Mouse (Mus musculus) right cerebral cortex, postnatal 10 days (tissue): ENCODE data around the gene Fn3krp.

Experiments used
- DNase-seq, 2 experiments: peaks; one replicate each; pipeline ENCODE4 v3.0.0; 2021; ENCODE audit warnings: low spot score in 2 of 2

The Fn3krp gene

DNA sequence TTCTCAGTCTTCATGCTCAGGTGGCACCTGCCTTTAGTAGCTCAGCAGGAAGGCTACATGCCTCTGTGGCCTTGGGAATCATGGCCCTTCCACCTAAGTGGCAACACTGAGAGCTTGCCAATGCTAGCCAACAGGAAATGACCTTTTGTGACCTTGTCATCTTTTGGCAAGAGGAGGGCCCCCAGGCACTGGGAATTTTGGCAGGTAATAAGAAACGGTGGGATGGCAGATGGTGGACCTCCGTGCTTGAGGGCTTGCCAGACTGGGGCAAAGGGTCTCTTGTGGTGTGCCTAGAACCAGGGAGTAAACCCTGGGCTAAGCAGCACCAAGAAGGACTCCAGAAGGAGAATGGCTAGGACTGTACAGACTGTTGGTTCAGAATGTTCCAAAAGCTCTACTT is 20.9 kb downstream of the Fn3krp start:
- DNase-seq, result no peak

DNA sequence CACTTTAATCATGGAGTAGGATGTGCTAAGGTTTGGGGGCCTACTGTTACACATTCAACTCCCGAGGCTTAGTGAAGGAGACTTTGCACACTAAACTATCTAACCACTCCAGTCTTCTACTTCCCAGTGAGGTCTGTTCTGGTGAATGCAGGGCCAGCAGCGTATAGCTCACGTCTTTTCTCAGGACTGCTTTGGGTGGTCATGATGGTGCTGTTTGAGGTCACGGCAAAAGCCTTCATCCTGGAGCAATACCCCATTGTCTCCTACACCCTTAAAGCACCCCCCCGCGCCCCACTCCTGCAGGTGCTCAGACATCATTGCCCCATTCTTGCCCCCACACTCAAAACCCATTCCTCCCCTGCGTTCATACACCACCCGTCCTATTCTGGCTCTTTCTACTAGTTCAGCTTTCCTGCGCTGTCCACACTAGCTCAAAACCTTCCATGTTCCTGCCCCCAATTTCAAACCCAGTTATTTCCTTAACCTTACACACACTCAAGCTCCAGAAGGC is 30.1 kb downstream of the Fn3krp start:
- peak in 1 of 2 experiments; percentile 42 for DNase-seq

DNA sequence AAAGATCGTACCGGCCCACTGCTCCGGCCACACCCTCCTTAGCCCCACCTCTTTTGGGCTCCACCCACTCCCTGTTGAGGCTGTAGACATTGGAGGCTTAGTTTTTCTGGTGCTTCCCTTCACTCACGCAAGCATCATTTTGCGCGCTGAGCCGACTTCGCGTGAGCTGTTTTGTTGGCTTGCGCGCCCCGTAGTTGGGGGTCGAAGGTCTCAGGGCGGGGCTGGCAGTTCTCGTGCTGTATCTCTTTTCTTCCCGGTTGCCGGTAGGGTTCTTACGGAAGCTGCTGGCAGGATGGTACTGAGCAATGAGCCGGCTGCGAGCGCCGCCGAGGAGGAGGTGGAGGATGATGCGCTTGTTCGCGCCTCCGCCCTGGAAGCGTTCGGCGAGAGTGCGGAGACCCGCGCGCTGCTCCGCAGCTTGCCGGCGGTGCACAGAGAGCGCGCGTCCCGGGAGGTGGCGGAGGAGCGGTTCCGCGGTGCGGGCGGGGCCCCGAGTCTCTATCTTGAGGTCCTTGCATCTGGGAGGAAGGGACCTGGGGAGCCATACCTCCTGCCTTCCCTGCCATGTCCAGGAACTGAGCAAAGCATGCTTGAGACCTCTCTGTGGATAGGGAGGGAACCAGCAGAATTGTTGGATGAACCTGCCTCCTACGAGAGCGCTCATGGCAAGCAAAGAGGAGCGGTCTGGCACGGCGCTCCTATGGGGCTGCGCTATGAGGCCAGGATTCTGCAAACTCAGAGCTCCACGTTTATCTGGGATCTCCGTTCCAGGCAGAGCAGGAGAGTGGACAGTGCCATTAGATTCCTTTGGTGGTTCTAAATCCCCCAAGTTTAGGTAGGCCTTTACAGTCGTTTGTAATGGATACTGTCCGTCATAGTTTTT is 30.8 kb downstream of the Fn3krp start, which contains the start of gene Tbcd:
Gene Tbcd (plus strand): TSS at position 197 of the 883 bp plus-strand sequence.
- DNase-seq, result peak; percentile 97

DNA sequence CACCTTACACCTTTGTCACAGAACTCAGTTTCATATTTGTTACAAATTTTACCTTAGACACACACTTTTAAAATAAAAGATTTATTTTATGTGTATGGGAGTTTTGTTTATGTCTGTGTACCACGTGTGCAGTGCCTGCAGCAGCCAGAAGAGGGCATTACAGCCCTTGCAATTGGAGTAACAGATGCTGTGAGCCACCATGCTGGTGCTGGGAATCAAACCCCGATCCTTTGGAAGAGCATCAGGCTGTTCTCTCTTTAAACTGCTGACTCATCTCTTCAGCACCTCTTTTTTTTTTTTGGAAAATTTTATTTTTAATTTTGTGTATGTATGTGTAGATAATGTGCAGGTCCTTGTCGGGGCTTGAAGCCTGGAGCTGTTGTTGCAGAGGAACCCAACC is 36.7 kb downstream of the Fn3krp start:
- DNase-seq, result no peak

DNA sequence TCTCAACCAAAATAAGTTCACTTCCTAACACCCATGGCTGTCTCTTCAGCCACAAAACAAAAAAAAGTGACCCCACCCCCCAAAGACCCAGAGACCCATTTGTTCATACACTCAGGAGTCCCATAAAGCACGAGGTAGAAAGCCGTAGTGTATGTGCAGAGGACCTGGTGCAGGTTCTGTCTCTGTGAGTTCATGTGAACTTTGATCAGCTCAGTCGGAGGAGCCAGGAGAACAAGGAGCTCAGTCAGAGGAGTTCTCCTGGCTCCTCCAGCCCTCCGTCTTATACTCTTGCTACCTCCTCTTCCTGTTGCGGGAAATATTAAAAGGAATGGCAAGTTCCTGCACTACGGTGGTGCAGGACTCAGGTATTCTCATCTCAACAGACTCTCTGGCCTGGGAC is 46.2 kb downstream of the Fn3krp start:
- DNase-seq, result no peak

DNA sequence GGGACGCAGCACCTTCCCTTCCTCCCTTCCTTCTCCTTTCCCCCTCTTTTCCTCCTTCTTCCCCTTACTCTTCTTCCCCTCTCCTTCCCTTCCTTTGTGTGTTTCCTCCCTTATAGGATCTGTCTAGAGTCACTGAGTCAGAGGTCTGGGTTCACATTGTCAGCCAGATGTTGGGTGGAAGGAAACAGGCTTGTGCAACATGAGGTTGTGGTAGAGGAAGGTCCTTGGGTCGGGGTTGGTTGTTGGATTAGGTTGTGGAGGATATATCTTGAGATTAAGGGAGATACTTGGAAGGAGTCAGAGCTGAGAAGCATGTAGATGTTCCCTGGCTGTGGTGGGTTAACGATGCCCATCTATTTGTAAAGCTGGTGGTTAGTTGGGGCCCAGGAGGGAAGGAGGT is 53.6 kb downstream of the Fn3krp start:
- no peak for DNase-seq

DNA sequence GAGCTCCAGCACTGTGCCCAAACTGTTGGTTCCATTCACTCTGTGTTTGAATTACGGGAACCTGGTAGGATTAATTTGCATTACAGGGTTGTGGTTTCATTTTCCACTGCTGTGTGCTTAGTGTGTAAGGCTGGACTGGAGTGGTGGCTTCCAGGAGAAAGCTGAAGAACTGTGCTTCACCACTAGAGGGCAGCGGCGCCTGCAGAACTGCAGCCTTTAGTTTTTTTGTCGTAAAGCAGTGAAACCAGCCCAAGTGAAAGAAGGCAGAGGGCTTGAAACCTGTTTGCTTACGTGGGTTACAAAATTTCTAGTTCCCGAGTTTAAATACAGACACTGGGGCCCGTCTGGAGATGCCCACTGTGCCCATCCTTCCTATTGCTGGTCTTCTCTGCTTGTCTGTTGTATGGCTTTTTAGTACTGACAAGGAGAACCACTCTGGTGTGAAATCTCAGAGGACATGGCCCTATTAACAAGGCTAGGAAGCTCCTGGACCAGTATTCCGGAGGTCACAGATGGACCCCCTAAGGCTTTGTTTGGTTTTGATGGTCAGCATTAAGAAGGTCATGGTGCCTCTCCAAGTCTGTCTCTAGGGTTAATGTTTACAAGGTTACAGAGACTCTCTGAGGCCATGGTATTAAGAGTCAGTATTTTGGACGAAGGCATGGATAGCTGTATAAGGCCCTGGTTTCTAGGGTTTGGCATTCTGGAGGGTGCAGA is 54.7 kb downstream of the Fn3krp start:
- peak; percentile 76 to 87 for DNase-seq

DNA sequence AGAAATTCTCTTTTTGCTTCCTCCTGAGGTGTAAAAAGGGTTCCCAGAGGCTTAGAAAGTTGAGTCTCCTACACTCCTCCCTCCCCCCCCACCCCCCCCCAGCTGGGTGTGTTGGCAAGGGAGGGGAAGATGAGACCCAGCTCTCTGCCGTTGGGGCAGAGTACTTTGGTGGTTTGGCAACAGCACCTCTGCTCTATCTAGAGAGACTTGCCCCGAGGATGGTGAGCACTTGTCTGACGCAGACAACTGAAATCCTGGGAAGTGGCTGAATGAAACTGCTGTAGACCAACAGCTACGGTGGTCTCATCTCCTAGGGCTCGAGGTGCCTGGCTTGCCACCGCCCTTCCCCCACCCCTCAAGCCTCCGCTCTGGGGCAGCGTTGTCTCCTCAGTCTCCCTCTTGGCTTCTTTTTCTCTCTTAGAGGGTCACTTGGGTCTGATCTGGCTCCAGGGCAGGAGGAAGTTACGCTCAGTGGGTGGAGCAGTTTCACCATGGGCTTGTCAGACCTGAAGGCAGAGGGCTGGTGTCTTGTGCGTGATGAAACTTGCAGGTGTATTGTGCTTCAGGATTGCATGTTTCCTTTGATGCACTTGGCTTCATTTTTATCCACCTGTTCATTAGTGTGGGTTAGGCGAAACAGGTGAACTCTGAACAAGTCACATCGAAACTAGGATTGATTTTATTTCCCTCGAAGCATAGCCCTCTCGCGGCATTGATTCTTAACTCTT is 58.4 kb downstream of the Fn3krp start:
- no peak for DNase-seq
